Mouse (Mus musculus) midbrain, embryonic 11.5 days (tissue): ENCODE measurements around the gene Dhcr7. TPM values are rescaled to one million over a fixed set of nuclear protein-coding genes. Genes with fewer than 3 reads are reported as not detected.

Experiments used
- ATAC-seq: fragments of 200-750 bp; cut with Nextera tagmentation; 2 replicates; pipeline ENCODE4 v1.8.0; 2017; ENCODE audit warnings: moderate TSS enrichment, moderate library complexity; ENCODE audit not compliant: low FRiP score
- DNase-seq: peaks from one replicate; pipeline ENCODE4 v3.0.0; 2015; ENCODE audit warnings: low spot score; ENCODE audit errors: missing footprints
- H3K27ac ChIP-seq: fragments of 300-500 bp; sonication (generic); 2 replicates; pipeline ENCODE4 v1.5.1; 2014; ENCODE audit warnings: low read depth, low read length
- H3K27me3 ChIP-seq: fragments of 300-500 bp; sonication (generic); 2 replicates; pipeline ENCODE4 v1.6.1; 2014; ENCODE audit warnings: mild to moderate bottlenecking, low read length, moderate library complexity, mixed read lengths; ENCODE audit not compliant: control insufficient read depth, insufficient read depth
- H3K36me3 ChIP-seq: fragments of 300-500 bp; sonication (generic); 2 replicates; pipeline ENCODE4 v1.6.1; 2014; ENCODE audit warnings: mild to moderate bottlenecking, low read length, moderate library complexity, mixed read lengths; ENCODE audit not compliant: control insufficient read depth, insufficient read depth
- H3K4me1 ChIP-seq: fragments of 300-500 bp; sonication (generic); 2 replicates; pipeline ENCODE4 v1.6.1; 2014; ENCODE audit warnings: low read length; ENCODE audit not compliant: control insufficient read depth, insufficient read depth
- H3K4me2 ChIP-seq: fragments of 300-500 bp; sonication (generic); 2 replicates; pipeline ENCODE4 v1.6.1; 2014; ENCODE audit warnings: mild to moderate bottlenecking, moderate library complexity
- H3K4me3 ChIP-seq: fragments of 300-500 bp; sonication (generic); 2 replicates; pipeline ENCODE4 v1.5.1; 2014; ENCODE audit warnings: low read depth, low read length
- H3K9ac ChIP-seq: fragments of 300-500 bp; sonication (generic); 2 replicates; pipeline ENCODE4 v1.6.1; 2014; ENCODE audit warnings: low read length
- H3K9me3 ChIP-seq: fragments of 300-500 bp; sonication (generic); 2 replicates; pipeline ENCODE4 v1.6.1; 2016; ENCODE audit warnings: low read length; ENCODE audit not compliant: control insufficient read depth
- WGBS: fragments of 180-500 bp; shearing (Covaris S2); extraction: QIAGEN DNeasy Blood & Tissue Kit; methylation state at CpG from one replicate; pipeline ENCODE4 v1.1.7; 2014; 5-methylcytosine and 5-hydroxymethylcytosine counted together
- polyA plus RNA-seq: library from polyadenylated mRNA; unstranded; fragments of >200 nt; fragmentation: Nextera tagmentation; extraction: Ambion mirVana; gene quantifications from 2 replicates; pipeline ENCODE4 v1.2.1, GENCODE M21; 2014

Dhcr7 gene
- polyA plus RNA-seq, 1 experiment from 2014 or later: 88.7 TPM

- 7% methylated on average over 6 of the region's 6 CpGs for WGBS
- Histone ChIP-seq H3K9ac (peak overlapping the region; percentile 79), H3K4me1 (peaks cover 12% of the 10 kb centered on the region; the same call in 1 of the 2 replicates), H3K4me3 (peak overlapping the region; percentile 61), H3K27ac (no peak overlapping the region), H3K4me2 (peak overlapping the region; percentile 95), H3K27me3 (no peaks in the 10 kb centered on the region), H3K9me3 (no peaks in the 10 kb centered on the region), H3K36me3 (no peaks in the 10 kb centered on the region)
- ATAC-seq: peak; percentile 36
- no peak for DNase-seq
Observed at GRCm38 (mm10) chr7:143830399-143830798, 7.5 kb downstream of the Dhcr7 start.

- ATAC-seq (no peak), DNase-seq (no peak)
- Histone ChIP-seq H3K9ac (no peak overlapping the region), H3K4me3 (no peak overlapping the region), H3K27ac (no peak overlapping the region), H3K9me3 (no peaks in the 10 kb centered on the region), H3K36me3 (peaks cover 2% of the 10 kb centered on the region; the same call in 1 of the 2 replicates), H3K4me2 (no peak overlapping the region), H3K27me3 (no peaks in the 10 kb centered on the region), H3K4me1 (peaks cover 12% of the 10 kb centered on the region; the same call in 1 of the 2 replicates)
- WGBS: 86% methylated on average over 8 of the region's 8 CpGs
Observed at GRCm38 (mm10) chr7:143832196-143832595, 9.3 kb downstream of the Dhcr7 start.

GRCm38 (mm10) chr7:143832611-143833010 lies 9.7 kb downstream of the Dhcr7 start:
- H3K9ac ChIP-seq: no peak overlapping the region
- peaks cover 12% of the 10 kb centered on the region; the same call in 1 of the 2 replicates for H3K4me1 ChIP-seq
- H3K36me3 ChIP-seq: peaks cover 6% of the 10 kb centered on the region; the same call in 1 of the 2 replicates
- no peak overlapping the region for H3K4me2 ChIP-seq
- no peaks in the 10 kb centered on the region for H3K27me3 ChIP-seq
- WGBS: 93% methylated on average over 2 of the region's 2 CpGs
- ATAC-seq: no peak
- H3K4me3 ChIP-seq: no peak overlapping the region
- no peak overlapping the region for H3K27ac ChIP-seq
- DNase-seq: no peak
- H3K9me3 ChIP-seq: no peaks in the 10 kb centered on the region

GRCm38 (mm10) chr7:143833581-143834190 lies 10.7 kb downstream of the Dhcr7 start:
- Histone ChIP-seq H3K36me3 (peaks cover 16% of the 10 kb centered on the region; the same call in 1 of the 2 replicates), H3K4me2 (no peak overlapping the region), H3K4me1 (peaks cover 12% of the 10 kb centered on the region; the same call in 1 of the 2 replicates), H3K9ac (no peak overlapping the region), H3K9me3 (no peaks in the 10 kb centered on the region), H3K27ac (no peak overlapping the region), H3K27me3 (no peaks in the 10 kb centered on the region), H3K4me3 (no peak overlapping the region)
- DNase-seq (no peak), ATAC-seq (no peak)
- WGBS: 83% methylated on average over 6 of the region's 6 CpGs

GRCm38 (mm10) chr7:143834316-143834715 lies 11.4 kb downstream of the Dhcr7 start:
- Histone ChIP-seq H3K4me2 (no peak overlapping the region), H3K9ac (no peak overlapping the region), H3K27ac (no peak overlapping the region), H3K9me3 (no peaks in the 10 kb centered on the region), H3K4me1 (peaks cover 12% of the 10 kb centered on the region; the same call in 1 of the 2 replicates), H3K36me3 (peaks cover 16% of the 10 kb centered on the region; the same call in 1 of the 2 replicates), H3K4me3 (no peak overlapping the region), H3K27me3 (no peaks in the 10 kb centered on the region)
- ATAC-seq: no peak
- WGBS: 96% methylated on average over 2 of the region's 2 CpGs
- no peak for DNase-seq

GRCm38 (mm10) chr7:143834972-143835371 lies 12.0 kb downstream of the Dhcr7 start:
- peaks cover 16% of the 10 kb centered on the region; the same call in 1 of the 2 replicates for H3K36me3 ChIP-seq
- 87% methylated on average over 3 of the region's 3 CpGs for whole genome bisulfite sequencing
- no peak for ATAC-seq

GRCm38 (mm10) chr7:143837705-143838358 lies 14.9 kb downstream of the Dhcr7 start:
- no peaks in the 10 kb centered on the region for H3K4me1 ChIP-seq
- H3K9ac ChIP-seq: no peak overlapping the region
- 95% methylated on average over 3 of the region's 3 CpGs for WGBS
- no peak for ATAC-seq
- H3K9me3 ChIP-seq: no peaks in the 10 kb centered on the region
- H3K27me3 ChIP-seq: no peaks in the 10 kb centered on the region
- DNase-seq: no peak
- no peak overlapping the region for H3K27ac ChIP-seq
- H3K4me2 ChIP-seq: no peak overlapping the region
- peaks cover 33% of the 10 kb centered on the region; the same call in 1 of the 2 replicates for H3K36me3 ChIP-seq
- H3K4me3 ChIP-seq: no peak overlapping the region

More at GRCm38 (mm10) chr7:143834972-143835371, 12.0 kb downstream of the Dhcr7 start:
- peaks cover 12% of the 10 kb centered on the region; the same call in 1 of the 2 replicates for H3K4me1 ChIP-seq
- no peak overlapping the region for H3K4me2 ChIP-seq
- H3K27me3 ChIP-seq: no peaks in the 10 kb centered on the region
- H3K4me3 ChIP-seq: no peak overlapping the region
- no peak overlapping the region for H3K27ac ChIP-seq
- no peak overlapping the region for H3K9ac ChIP-seq
- DNase-seq: no peak
- H3K9me3 ChIP-seq: no peaks in the 10 kb centered on the region

- Histone ChIP-seq H3K27me3 (no peaks in the 10 kb centered on the region), H3K9me3 (no peaks in the 10 kb centered on the region), H3K4me2 (no peak overlapping the region), H3K36me3 (peaks cover 47% of the 10 kb centered on the region; the same call in 1 of the 2 replicates), H3K9ac (no peak overlapping the region), H3K27ac (no peak overlapping the region), H3K4me3 (no peak overlapping the region), H3K4me1 (no peaks in the 10 kb centered on the region)
- DNase-seq (no peak), ATAC-seq (no peak)
- WGBS: 91% methylated on average over 5 of the region's 5 CpGs
Observed at GRCm38 (mm10) chr7:143840121-143840520, 17.2 kb downstream of the Dhcr7 start.

- Histone ChIP-seq H3K4me2 (no peak overlapping the region), H3K27me3 (no peaks in the 10 kb centered on the region), H3K4me3 (no peak overlapping the region), H3K4me1 (no peaks in the 10 kb centered on the region), H3K27ac (no peak overlapping the region), H3K9me3 (no peaks in the 10 kb centered on the region), H3K36me3 (peaks cover 52% of the 10 kb centered on the region; the same call in 1 of the 2 replicates), H3K9ac (no peak overlapping the region)
- DNase-seq: no peak
- WGBS: 97% methylated on average over 8 of the region's 8 CpGs
- ATAC-seq: no peak
Observed at GRCm38 (mm10) chr7:143841301-143841700, 18.4 kb downstream of the Dhcr7 start.
